Mouse (Mus musculus) midbrain, embryonic 16.5 days (tissue): ENCODE data around the gene Dgkd. TPM values are rescaled to one million over a fixed set of nuclear protein-coding genes. Genes with fewer than 3 reads are reported as not detected.

Experiments used
- ATAC-seq: fragments of 200-750 bp; cut with Nextera tagmentation; 2 replicates; pipeline ENCODE4 v1.8.0; 2017; ENCODE audit warnings: moderate TSS enrichment
- H3K27ac ChIP-seq: fragments of 300-500 bp; sonication (generic); 2 replicates; pipeline ENCODE4 v1.5.1; 2014; ENCODE audit warnings: mild to moderate bottlenecking, low read length, mixed read lengths
- H3K27me3 ChIP-seq: fragments of 300-500 bp; sonication (generic); 2 replicates; pipeline ENCODE4 v1.6.1; 2014; ENCODE audit warnings: low read depth, low read length, mixed read lengths; ENCODE audit not compliant: control insufficient read depth, insufficient read depth
- H3K36me3 ChIP-seq: fragments of 300-500 bp; sonication (generic); 2 replicates; pipeline ENCODE4 v1.6.1; 2014; ENCODE audit warnings: mild to moderate bottlenecking, low read length, moderate library complexity, mixed read lengths; ENCODE audit not compliant: control insufficient read depth, insufficient read depth
- H3K4me1 ChIP-seq: fragments of 300-500 bp; sonication (generic); 2 replicates; pipeline ENCODE4 v1.6.1; 2014; ENCODE audit warnings: mild to moderate bottlenecking, low read length, mixed read lengths; ENCODE audit not compliant: control insufficient read depth, insufficient read depth
- H3K4me2 ChIP-seq: fragments of 300-500 bp; sonication (generic); 2 replicates; pipeline ENCODE4 v1.6.1; 2014; ENCODE audit warnings: mild to moderate bottlenecking, low read length, mixed read lengths
- H3K4me3 ChIP-seq: fragments of 300-500 bp; sonication (generic); 2 replicates; pipeline ENCODE4 v1.5.1; 2014; ENCODE audit warnings: low read depth, mild to moderate bottlenecking, low read length, moderate library complexity, mixed read lengths
- H3K9ac ChIP-seq: fragments of 300-500 bp; sonication (generic); 2 replicates; pipeline ENCODE4 v1.6.1; 2014; ENCODE audit warnings: low read depth, low read length, mixed read lengths
- H3K9me3 ChIP-seq: fragments of 300-500 bp; sonication (generic); replicated peaks from 2 replicates; pipeline ENCODE4 v1.6.1; 2014; ENCODE audit warnings: mild to moderate bottlenecking, low read length, mixed read lengths; ENCODE audit not compliant: control insufficient read depth, poor library complexity, severe bottlenecking
- WGBS: fragments of 180-500 bp; shearing (Covaris S2); extraction: QIAGEN DNeasy Blood & Tissue Kit; methylation state at CpG from one replicate; pipeline ENCODE4 v1.1.7; 2014; 5-methylcytosine and 5-hydroxymethylcytosine counted together
- polyA plus RNA-seq: library from polyadenylated mRNA; unstranded; fragments of >200 nt; fragmentation: Nextera tagmentation; extraction: Ambion mirVana; gene quantifications from 2 replicates; pipeline ENCODE4 v1.2.1, GENCODE M21; 2015

Gene Dgkd
- polyA plus RNA-seq, 1 experiment from 2014 or later: 43.7 TPM

DNA sequence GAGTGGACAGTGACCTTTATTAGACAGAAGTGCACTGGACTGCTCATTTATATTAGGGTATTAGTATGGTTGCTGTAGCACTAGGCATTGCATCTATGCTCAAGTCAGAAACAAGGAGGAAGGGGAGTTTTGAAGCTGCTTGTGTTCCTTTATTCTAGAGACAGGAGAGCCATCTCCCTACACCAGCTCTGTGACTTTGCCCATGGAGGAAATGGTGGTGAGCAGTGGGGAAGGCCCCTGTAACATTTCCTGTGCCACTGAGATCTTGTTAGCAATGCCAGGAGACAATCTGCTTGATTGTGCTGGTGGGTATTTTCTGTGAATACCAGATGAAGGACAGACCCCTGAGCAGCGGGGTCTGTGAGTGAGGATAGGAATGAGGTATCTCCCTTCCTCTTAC lies 23.0 kb downstream of the Dgkd start:
- Histone ChIP-seq H3K36me3 (no peaks in the 10 kb centered on the region), H3K9ac (no peak overlapping the region), H3K4me2 (no peak overlapping the region), H3K4me3 (no peak overlapping the region), H3K9me3 (no peaks in the 10 kb centered on the region), H3K27me3 (no peaks in the 10 kb centered on the region), H3K27ac (no peak overlapping the region), H3K4me1 (peaks cover 24% of the 10 kb centered on the region)
- 100% methylated on average over 1 of the region's 1 CpGs for WGBS
- ATAC-seq: no peak

DNA sequence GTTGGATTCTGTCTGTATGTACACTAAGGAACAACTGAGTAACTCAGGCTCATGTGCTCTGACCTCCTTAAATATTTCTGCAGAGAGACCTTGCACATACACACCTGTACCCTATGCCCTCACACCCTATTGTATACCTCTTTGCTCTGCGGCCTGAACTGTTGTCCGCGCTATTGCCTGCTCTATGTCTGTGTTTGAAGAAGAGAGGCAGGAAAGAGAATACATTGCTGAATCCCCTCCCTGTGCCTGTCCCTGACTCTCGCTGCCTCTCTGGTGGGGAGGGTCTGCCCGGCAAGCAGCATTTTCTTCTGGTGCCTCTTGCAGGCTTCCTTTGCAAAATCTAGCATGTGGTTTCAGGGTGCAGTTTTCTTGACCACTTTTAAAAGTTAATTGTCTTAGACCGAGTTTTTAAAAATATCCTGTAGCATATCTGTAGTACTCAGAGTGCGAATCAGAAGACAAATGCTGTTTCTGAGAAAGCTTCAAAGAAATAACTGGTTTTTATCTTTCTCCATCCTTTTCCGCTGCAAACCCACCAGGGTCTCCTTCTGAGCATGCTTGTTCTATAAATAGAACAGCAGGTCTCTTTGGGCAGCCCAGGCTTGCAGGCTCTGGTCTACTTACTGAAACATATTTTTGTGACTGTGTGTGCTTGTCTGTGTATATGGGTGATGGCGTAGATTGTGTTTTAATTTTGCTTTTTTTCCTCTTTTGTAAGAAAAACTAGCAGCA lies 24.6 kb downstream of the Dgkd start:
- 57% methylated on average over 9 of the region's 9 CpGs for WGBS
- Histone ChIP-seq H3K9me3 (no peaks in the 10 kb centered on the region), H3K27me3 (no peaks in the 10 kb centered on the region), H3K36me3 (no peaks in the 10 kb centered on the region), H3K4me1 (peaks cover 24% of the 10 kb centered on the region), H3K27ac (peak overlapping the region; percentile 5), H3K4me3 (no peak overlapping the region), H3K9ac (no peak overlapping the region), H3K4me2 (0 out of 2 replicates have a peak overlapping the region, but pooled peaks have one; percentile 2)
- peak; percentile 68 for ATAC-seq

DNA sequence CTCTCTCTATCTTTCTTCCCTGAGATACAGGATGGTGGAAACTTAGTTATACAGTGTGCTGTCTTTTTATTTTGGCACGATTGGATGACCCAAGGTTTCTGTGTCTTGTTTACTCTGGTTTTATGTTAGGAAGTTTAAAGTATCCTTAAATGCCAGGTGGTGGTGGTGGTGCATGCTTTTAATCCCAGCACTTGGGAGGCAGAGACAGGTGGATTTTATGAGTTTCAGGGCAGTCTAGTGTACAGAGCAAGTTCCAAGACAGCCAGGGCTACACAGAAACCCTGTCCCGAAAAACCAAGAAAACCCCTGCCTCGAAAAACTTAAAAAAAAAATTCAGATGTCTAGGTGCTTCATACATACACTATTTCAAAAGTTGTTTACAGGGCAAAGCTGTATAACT lies 25.9 kb downstream of the Dgkd start:
- no peak overlapping the region for H3K27ac ChIP-seq
- no peak for ATAC-seq
- H3K4me3 ChIP-seq: no peak overlapping the region
- H3K9me3 ChIP-seq: no peaks in the 10 kb centered on the region
- WGBS: 94% methylated on average over 3 of the region's 3 CpGs
- H3K9ac ChIP-seq: no peak overlapping the region
- H3K4me1 ChIP-seq: peaks cover 24% of the 10 kb centered on the region
- H3K36me3 ChIP-seq: no peaks in the 10 kb centered on the region
- H3K4me2 ChIP-seq: no peak overlapping the region
- H3K27me3 ChIP-seq: no peaks in the 10 kb centered on the region

DNA sequence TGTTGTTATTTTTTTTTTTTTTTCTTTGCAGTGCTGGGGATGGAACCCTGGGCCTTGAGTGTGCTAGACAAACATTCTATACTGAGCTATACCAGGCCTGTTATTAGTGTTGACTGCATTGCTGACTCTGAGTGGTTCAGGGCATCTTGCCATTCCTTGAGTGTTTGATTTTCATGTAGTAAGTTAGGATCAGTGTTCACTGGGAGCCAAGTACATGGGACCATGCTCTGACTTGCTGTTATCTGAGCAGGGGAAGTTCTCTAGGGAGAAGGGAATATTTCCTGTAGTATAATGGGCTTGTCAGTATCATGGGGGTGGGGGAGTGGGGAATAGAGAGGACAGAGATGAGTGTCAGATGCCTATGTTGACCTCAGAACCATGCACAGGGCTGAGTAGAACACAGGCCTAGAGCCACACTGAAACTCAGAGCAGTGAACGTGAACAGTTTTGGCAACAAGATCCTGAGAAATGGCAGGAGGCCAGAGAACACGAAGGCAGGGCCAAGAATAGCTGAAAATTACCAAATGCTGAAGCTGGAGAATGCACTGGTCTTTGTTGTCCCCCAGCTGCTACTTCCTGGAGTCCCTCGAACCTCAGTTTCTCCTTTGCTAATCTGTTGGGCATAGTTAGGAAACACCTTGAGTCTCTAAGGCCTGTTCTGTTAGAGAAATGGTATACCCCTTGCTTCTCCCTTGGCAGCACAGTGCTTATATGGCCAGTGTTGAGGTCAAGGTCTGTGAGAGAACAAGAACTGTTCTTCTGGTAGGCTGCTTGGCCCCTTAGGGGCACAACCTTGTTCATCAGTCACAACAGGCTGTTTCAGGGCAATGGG lies 26.6 kb downstream of the Dgkd start:
- H3K27ac ChIP-seq: peak overlapping the region; percentile 39; the same call in 1 of the 2 replicates
- H3K4me1 ChIP-seq: peaks cover 24% of the 10 kb centered on the region
- no peaks in the 10 kb centered on the region for H3K9me3 ChIP-seq
- ATAC-seq: no peak
- no peak overlapping the region for H3K4me3 ChIP-seq
- 59% methylated on average over 3 of the region's 3 CpGs for WGBS
- no peak overlapping the region for H3K9ac ChIP-seq
- H3K27me3 ChIP-seq: no peaks in the 10 kb centered on the region
- H3K4me2 ChIP-seq: no peak overlapping the region
- H3K36me3 ChIP-seq: no peaks in the 10 kb centered on the region

DNA sequence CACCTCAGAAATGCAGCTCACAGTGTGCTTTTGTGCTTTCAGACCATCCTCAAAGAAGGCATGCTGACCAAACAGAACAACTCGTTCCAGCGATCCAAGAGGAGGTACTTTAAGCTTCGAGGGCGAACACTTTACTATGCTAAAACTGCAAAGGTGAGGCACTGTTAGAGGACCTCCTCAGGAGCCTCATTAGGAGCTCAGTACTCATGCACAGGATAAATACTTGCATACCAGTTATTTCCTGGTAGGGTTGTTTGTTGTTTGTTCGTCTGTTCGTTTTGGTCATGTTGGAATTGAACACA lies 27.2 kb downstream of the Dgkd start:
- no peak for ATAC-seq
- no peak overlapping the region for H3K4me3 ChIP-seq
- 83% methylated on average over 6 of the region's 6 CpGs for WGBS
- no peak overlapping the region for H3K27ac ChIP-seq
- H3K4me2 ChIP-seq: no peak overlapping the region
- H3K9ac ChIP-seq: no peak overlapping the region
- no peaks in the 10 kb centered on the region for H3K9me3 ChIP-seq
- H3K4me1 ChIP-seq: peaks cover 24% of the 10 kb centered on the region
- no peaks in the 10 kb centered on the region for H3K27me3 ChIP-seq
- H3K36me3 ChIP-seq: no peaks in the 10 kb centered on the region

DNA sequence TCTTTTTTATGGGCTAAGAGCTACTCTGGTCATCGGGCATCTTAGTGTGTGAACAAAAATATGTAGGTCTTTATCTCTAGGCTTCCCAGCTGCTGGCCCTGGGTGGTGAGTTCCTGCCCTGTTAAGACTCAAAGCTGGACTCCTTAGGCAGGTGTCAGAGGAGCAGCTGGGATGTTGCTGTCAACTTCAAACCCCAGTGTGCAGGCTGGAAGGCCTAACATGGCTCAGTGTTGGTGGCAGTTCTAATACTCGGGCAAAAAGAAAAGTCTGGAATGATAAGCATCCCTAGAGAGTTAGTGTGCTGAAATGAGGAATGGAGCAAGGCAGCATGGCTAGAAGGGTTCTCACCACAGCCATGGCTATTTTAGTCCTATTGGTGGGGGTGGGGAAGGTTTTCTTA lies 27.8 kb downstream of the Dgkd start:
- H3K4me1 ChIP-seq: peaks cover 24% of the 10 kb centered on the region
- no peak overlapping the region for H3K4me3 ChIP-seq
- H3K36me3 ChIP-seq: no peaks in the 10 kb centered on the region
- no peak overlapping the region for H3K27ac ChIP-seq
- WGBS: 77% methylated on average over 2 of the region's 2 CpGs
- ATAC-seq: no peak
- H3K9me3 ChIP-seq: no peaks in the 10 kb centered on the region
- no peak overlapping the region for H3K9ac ChIP-seq
- H3K27me3 ChIP-seq: no peaks in the 10 kb centered on the region
- H3K4me2 ChIP-seq: no peak overlapping the region

DNA sequence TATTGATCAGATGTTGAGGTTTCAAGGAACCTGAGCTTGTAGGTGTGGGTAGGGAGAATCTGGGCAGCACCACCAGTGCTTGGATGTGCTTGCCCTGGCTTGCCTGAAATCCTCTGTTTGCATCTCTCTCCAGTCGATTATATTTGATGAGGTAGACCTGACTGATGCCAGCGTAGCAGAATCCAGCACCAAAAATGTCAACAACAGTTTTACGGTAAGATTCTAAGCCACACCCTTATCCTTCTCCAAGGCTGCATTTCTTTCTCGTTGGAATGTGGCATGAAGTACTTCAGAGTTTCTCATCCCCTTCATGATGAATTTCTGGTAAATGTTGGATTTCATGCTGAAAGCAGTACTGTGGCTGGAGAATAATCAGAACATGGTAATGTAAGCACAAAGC lies 28.6 kb downstream of the Dgkd start:
- Histone ChIP-seq H3K36me3 (no peaks in the 10 kb centered on the region), H3K9ac (no peak overlapping the region), H3K4me2 (no peak overlapping the region), H3K4me3 (no peak overlapping the region), H3K4me1 (peaks cover 22% of the 10 kb centered on the region), H3K27me3 (no peaks in the 10 kb centered on the region), H3K9me3 (no peaks in the 10 kb centered on the region), H3K27ac (no peak overlapping the region)
- no peak for ATAC-seq
- WGBS: 88% methylated on average over 4 of the region's 4 CpGs

DNA sequence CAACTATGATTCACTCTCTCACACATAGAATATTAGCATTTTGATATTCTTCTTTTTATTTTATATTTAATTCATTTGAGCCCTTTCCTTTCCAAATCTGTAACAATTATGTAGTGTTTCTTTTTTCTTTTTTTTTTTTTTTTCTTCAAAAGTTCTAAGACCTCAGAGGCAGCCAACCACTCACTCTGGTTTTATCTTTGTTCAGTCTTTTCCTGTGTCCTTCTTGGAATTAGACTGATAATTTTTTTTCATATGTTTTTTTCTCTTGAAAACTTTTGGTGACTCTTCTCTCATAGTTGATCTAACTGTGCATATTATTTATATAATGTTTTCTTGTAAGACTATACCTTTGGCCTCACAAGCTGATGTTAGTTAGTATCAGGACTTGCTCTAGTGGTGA lies 29.5 kb downstream of the Dgkd start:
- Histone ChIP-seq H3K4me1 (peaks cover 14% of the 10 kb centered on the region), H3K9me3 (no peaks in the 10 kb centered on the region), H3K4me2 (no peak overlapping the region), H3K27me3 (no peaks in the 10 kb centered on the region), H3K4me3 (no peak overlapping the region), H3K9ac (no peak overlapping the region), H3K27ac (no peak overlapping the region), H3K36me3 (no peaks in the 10 kb centered on the region)
- ATAC-seq: no peak

DNA sequence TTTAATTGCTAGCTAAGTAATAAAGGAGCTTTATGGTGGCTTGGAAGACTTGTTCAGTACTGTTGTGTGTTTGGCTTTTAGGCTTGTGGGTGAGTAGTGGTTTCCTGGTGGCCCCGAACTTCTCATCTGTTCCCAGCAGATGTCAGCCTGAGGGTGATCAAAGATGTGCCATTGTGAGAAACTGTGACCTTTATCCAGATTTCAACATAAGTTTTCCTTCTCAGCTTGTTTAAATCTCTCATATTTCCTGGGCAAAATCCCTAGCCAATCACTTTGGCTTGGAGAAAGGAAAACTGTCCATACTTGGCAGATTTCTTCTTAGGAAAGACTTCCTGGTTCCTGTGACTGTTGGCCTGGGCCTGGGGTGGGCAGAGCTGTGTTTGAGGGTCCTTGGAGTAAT lies 37.9 kb downstream of the Dgkd start:
- no peak overlapping the region for H3K4me3 ChIP-seq
- H3K9ac ChIP-seq: no peak overlapping the region
- no peak overlapping the region for H3K4me2 ChIP-seq
- H3K36me3 ChIP-seq: no peaks in the 10 kb centered on the region
- WGBS: 69% methylated on average over 1 of the region's 1 CpGs
- H3K9me3 ChIP-seq: no peaks in the 10 kb centered on the region
- H3K27me3 ChIP-seq: no peaks in the 10 kb centered on the region
- no peak for ATAC-seq
- H3K4me1 ChIP-seq: no peaks in the 10 kb centered on the region
- no peak overlapping the region for H3K27ac ChIP-seq
